Mouse (Mus musculus): ENCODE results near the gene Slit3.

The Slit3 gene

GRCm38 (mm10) chr11:35305111-35305510, 184.1 kb downstream of the Slit3 start:
- no peak for DNase-seq (ENCODE audit: low spot score)

GRCm38 (mm10) chr11:35305910-35306309, 184.9 kb downstream of the Slit3 start:
- no peak for DNase-seq (ENCODE audit: low spot score)

- DNase-seq (ENCODE audit: low spot score), result no peak
Measured at GRCm38 (mm10) chr11:35306922-35307321, 185.9 kb downstream of the Slit3 start.

- DNase-seq (ENCODE audit: low spot score), result no peak
Measured at GRCm38 (mm10) chr11:35307992-35308391, 187.0 kb downstream of the Slit3 start.

DNA sequence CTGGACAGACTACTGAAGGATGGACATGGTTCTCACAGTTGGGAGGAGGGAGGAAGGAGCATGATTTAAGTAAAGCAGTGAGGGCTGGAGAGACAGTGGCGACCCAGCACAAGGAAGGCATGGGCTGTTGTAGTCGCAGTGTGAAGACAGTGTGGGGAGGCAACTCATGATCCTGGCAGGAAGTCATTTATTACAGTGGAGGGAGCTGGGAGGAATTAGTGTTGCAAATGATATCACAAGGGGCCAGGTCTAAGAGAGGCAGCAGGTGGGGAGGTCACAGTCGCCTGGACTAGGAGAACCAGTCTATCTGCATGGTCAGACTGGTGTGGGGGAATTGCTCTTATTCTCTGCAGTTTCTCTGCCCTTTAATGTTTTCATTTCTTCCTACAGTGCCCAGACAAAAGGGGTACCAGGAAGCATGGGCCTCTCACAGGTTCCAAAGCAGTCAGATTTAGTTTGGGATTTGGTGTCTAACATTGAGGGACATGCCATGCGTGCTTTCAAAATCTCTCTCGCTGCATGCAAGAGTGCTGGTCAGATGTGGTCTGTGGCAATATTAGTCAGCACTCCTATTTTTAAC, 194.5 kb downstream of the Slit3 start:
- DNase-seq (ENCODE audit: low spot score), result no peak

- DNase-seq (ENCODE audit: low spot score), result no peak
Measured at GRCm38 (mm10) chr11:35317221-35317620, 196.2 kb downstream of the Slit3 start.

DNA sequence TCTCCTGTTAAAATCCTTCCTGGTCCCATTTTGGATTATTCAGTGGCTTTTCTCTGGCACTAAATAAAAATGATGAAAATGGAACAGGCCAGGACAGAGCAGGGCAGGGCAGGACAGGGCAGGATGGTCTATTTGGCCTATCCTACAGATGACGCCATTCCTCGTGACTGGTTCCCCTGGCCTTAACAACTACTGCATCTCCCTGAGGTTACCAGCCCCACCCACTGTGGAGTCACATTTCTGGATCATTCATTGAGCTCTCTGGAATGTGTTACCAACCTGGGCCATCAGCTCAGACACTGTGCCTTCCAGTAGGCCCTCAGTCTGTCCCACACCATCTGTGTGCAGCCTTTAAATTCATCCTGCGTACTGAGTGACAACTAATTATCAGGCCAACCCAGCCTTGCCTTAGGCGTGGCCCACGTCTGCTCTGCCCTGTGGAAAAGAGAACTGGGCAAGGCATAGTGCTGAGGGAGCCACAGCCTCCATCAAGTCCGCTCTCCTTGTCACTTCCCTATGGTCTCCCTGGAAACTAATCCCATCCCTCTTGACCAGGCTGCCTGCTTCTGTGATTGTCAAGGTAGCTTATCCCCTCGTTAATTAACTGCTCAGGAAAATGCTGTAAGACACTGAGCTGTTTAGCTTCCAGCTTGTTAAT, 196.9 kb downstream of the Slit3 start:
- DNase-seq (ENCODE audit: low spot score), result no peak

DNA sequence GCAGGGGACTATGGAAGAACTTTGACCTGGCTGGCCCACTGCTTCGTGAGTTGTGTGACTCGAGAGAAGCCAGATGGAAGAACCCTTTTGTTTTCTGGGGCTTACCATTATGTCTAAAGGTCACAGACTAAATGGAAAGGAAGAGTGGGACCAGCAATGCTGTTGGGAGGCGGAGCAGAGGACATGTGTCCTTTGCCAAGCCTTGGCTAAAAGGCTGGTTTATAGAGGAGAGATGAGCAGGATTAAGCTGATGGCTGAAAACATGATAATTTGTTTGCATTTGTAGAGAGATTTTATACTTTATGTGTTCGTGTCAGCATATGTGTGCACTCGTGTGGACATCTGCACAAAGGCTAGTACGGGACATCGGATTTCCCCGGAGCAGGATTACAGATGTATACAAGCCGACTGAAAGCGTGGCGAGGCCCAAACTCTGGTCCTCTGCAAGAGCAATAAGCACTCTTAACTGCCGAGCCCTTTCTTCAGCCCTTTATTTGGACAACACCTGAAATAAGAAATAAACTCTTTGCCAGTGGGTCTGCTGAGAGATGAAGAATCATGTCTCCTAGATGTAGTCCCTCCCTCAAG, 197.5 kb downstream of the Slit3 start:
- no peak for DNase-seq (ENCODE audit: low spot score)

DNA sequence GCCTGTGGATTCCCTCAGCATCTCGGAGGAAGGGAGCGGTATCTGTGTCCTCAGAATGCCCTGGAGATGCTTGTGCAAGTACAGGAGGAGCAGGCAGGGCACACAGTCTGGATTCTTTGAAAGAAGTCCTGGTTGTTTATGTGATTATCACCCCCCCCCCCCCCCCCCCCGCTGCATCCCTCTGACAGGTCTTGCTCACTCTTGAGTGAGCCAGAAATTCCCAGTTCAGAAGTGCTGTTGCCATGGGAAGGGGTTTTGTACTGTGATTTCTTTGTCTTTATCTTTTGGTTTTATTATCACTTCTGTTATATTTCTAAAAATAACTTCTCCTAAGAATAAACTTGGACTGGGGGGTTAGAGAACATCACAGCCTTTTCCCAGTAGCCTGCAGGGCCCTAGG, 199.5 kb downstream of the Slit3 start:
- no peak for DNase-seq (ENCODE audit: low spot score)

DNA sequence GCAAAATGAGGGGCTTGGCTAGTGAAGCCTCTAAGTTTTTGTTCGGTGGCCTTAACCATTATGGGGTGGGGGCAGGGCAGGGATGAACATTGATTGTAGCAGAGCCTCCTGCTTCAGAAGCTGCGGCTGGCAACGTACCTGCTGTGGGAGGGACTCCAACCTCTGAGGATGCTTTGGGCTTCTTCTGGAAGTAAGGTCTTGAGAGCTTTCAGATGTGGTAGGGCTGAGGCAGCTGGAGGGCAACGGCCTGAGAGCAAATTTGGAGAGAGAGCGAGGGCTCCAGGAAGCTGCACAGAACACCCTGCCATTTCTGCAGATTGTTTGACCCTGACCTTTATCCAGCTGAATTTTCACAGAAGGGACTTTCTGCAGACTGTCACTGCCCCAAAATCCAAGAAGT, 203.4 kb downstream of the Slit3 start:
- DNase-seq (ENCODE audit: low spot score), result no peak

DNA sequence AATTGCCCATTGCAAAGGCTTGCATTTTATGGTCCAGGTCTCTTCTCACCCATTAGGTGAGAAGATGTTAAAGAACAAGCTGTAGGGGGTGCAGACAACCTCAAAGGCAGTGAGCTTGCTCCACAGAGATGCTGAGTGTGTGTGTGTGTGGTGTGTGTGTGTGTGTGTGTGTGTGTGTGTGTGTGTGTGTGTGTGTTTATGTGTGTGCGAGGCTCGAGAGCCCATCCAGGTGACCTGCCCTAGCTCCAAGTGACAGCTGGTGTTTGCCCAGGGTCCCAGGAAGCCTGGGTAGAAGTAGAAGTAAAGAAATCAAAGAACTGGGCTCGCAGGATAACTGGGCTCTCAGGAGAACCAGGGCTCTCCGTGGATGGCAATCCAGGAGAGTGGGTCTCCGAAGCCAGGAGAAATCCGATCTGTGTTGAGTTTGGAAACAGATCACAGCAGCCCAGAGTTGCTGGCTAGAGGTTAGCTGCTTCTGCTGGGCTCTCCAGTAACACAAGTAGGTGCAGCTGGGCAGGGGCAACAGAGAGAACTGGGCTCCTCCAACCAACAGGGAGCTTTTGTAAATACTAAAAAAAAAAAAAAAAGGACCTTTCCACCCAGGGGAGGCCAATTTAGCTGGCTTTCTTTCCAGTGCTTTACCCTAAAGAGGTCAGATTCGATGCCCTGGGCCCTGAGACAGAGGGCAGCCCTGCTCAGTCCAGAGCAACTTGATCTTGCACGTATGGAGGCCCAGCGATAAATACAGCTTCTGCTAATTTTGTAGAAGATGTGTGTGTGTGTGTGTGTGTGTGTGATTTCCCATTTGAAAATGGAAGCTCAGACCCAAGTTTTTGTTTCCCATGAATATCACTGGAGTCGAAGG, 204.3 kb downstream of the Slit3 start:
- DNase-seq (ENCODE audit: low spot score), result no peak

- DNase-seq (ENCODE audit: low spot score), result no peak
Measured at GRCm38 (mm10) chr11:35326346-35326745, 205.3 kb downstream of the Slit3 start.

- DNase-seq (ENCODE audit: low spot score), result no peak
Measured at GRCm38 (mm10) chr11:35327899-35328298, 206.9 kb downstream of the Slit3 start.

DNA sequence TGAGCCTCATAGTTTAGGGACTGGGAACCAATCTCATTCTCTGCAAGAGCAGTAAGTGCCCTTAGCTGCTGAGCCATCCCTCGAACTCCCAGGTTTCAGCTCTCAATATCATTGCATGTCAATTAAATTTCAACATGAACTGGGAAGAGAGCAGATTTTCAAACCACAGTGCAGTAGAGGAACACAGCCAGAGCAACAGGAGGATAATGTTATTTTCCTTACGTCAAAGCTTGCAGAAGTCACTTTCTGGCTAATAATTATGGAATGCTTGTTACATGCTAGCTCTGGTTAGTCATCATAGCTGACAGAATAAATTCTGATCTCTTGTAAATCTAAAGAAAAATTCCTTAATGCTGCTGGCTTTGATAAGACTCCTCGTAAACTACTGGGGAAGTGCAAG, 210.5 kb downstream of the Slit3 start:
- no peak for DNase-seq (ENCODE audit: low spot score)

GRCm38 (mm10) chr11:35336558-35336957, 215.5 kb downstream of the Slit3 start:
- DNase-seq (ENCODE audit: low spot score), result no peak

DNA sequence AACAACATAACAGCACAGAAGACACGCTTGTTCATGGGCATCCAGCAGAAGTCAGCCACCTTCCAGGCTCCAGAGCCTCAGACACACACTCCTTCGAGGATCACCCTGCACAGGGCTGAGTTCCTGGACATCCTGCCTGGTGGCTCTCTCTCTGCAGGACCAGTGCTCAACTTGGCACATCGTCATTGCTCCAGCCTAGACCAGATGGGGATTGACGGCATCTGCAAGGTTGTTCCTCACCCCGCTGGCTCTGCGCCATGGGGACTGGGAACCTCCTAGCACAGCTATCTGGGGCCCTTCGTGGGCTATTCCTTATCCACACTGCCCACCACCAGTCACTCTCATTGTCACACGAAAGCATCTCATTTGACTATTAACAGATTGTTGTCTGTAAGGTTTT, 216.5 kb downstream of the Slit3 start:
- no peak for DNase-seq (ENCODE audit: low spot score)

GRCm38 (mm10) chr11:35337927-35338819, 217.1 kb downstream of the Slit3 start:
- DNase-seq (ENCODE audit: low spot score), result no peak

- DNase-seq (ENCODE audit: low spot score), result no peak
Measured at GRCm38 (mm10) chr11:35340752-35341151, 219.7 kb downstream of the Slit3 start.

- no peak for DNase-seq (ENCODE audit: low spot score)
Measured at GRCm38 (mm10) chr11:35342486-35342885, 221.5 kb downstream of the Slit3 start.

DNA sequence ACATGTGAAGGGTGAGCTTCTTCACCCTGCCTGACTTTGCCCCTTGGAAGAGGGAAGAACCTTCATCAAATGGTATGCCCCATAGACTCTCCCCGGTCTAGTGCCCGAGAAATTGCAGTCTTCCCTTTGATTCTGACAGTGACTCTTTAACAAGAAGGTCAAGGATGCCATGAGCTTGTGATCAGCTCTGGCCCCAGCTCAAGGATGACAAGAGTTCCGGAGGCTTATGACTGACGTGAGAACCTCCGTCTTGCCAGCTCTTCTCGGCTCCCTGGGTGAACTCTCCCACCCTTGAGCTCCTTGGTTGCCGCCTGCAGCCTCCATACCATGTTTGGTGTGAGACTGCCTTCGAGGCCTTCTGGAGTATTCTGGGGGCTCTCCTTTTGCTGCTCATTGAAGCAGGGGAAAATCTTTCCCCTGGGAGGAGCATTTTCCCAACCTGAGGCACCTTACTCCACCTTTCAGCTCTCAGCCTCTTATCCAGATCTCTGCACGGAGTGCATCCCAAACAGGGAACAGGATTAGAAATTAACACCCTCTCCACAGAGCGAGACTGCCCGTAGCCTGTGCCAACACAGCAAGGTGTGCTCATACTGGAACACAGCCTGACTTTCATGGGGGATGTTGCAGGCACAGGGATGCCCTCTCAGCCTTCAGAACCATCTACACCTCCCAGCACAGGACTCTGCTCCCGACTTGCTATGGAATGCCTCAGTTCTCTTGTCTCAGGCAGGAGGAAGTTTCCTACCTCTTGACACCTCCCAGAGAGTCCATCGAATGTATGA, 224.9 kb downstream of the Slit3 start:
- DNase-seq (ENCODE audit: low spot score), result no peak

GRCm38 (mm10) chr11:35348099-35348498, 227.1 kb downstream of the Slit3 start:
- no peak for DNase-seq (ENCODE audit: low spot score)
